Mouse (Mus musculus): ENCODE data around the gene Kifc1.

Kifc1 gene

DNA sequence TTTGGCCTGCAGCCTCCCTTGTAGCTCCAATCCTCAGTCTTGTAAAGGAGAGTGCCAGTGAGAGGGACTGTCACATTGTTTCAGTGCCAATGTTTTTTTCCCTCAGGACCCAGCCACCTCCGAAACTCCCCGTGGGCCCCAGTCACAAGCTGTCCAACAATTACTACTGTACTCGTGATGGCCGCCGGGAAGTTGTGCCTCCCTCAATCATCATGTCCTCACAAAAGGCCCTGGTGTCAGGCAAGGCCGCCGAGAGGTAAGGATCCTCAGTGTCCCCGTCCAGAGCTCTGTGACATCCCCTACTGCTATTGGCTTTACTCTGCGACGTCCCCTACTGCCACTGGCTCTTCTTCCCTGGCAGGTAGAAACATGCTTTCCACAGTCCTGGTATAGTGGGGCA, 60.9 kb downstream of the Kifc1 start:
- DNase-seq, result peak; percentile 93

GRCm38 (mm10) chr17:33828892-33829291, 61.6 kb downstream of the Kifc1 start:
- peak; percentile 99 for DNase-seq

DNA sequence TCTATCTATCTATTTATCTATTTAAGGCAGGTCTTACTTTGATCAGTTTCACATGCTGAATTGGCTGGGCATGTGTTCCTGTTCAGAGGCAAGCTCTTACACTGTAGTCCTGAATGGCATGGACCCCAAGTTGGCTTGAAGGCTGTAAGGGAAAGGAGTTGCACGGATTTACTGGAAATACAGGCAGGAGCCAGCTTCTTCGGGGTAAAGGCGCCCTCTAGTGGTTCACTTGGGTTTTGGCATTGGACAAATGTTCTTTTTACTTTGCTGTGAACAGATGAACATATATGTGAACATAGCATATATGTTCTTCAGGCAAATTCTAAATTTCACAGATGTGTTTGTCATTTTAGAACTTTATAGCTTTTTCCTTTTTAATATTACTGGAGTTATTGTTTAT, 63.6 kb downstream of the Kifc1 start:
- peak; percentile 91 for DNase-seq

Data from heart, adult 11 months (tissue).